Mouse (Mus musculus) liver, postnatal 0 days (tissue): ENCODE measurements around the gene Zfp652. TPM values are rescaled to one million over a fixed set of nuclear protein-coding genes. Genes with fewer than 3 reads are reported as not detected.

Source experiments
- ATAC-seq: fragments of 200-750 bp; cut with Nextera tagmentation; 2 replicates; pipeline ENCODE4 v1.8.0; 2017; ENCODE audit warnings: mild to moderate bottlenecking, moderate library complexity
- DNase-seq: peaks from one replicate; pipeline ENCODE4 v3.0.0-alpha.2; 2016
- H3K27ac ChIP-seq: fragments of 300-500 bp; sonication (generic); 2 replicates; pipeline ENCODE4 v1.5.1; 2014; ENCODE audit warnings: antibody characterized with exemption, moderate library complexity, mild to moderate bottlenecking, low read depth
- H3K27me3 ChIP-seq: fragments of 300-500 bp; sonication (generic); 2 replicates; pipeline ENCODE4 v1.6.1; 2014; ENCODE audit warnings: low read length, control low read depth, mixed read lengths; ENCODE audit not compliant: insufficient read depth
- H3K36me3 ChIP-seq: fragments of 300-500 bp; sonication (generic); replicated peaks from 2 replicates; pipeline ENCODE4 v1.6.1; 2014; ENCODE audit warnings: mild to moderate bottlenecking, control low read depth, low read length, moderate library complexity, mixed read lengths; ENCODE audit not compliant: insufficient read depth
- H3K4me1 ChIP-seq: fragments of 300-500 bp; sonication (generic); 2 replicates; pipeline ENCODE4 v1.6.1; 2014; ENCODE audit warnings: antibody characterized with exemption, mild to moderate bottlenecking, control low read depth; ENCODE audit not compliant: insufficient read depth
- H3K4me2 ChIP-seq: fragments of 300-500 bp; sonication (generic); 2 replicates; pipeline ENCODE4 v1.6.1; 2014; ENCODE audit warnings: low read depth, mild to moderate bottlenecking, low read length, moderate library complexity, mixed read lengths
- H3K4me3 ChIP-seq: fragments of 300-500 bp; sonication (generic); 2 replicates; pipeline ENCODE4 v1.5.1; 2014; ENCODE audit warnings: low read depth, low read length
- H3K9ac ChIP-seq: fragments of 300-500 bp; sonication (generic); replicated peaks from 2 replicates; pipeline ENCODE4 v1.6.1; 2014; ENCODE audit warnings: mild to moderate bottlenecking, moderate library complexity
- H3K9me3 ChIP-seq: fragments of 300-500 bp; sonication (generic); 2 replicates; pipeline ENCODE4 v1.6.1; 2016; ENCODE audit warnings: mild to moderate bottlenecking, control low read depth, low read length, mixed read lengths
- CTCF ChIP-seq: sonication (generic); IDR thresholded peaks from 2 replicates; pipeline ENCODE4 v1.5.1; 2016; ENCODE audit warnings: antibody characterized with exemption, low read depth
- EP300 ChIP-seq: IDR thresholded peaks from 2 replicates; pipeline ENCODE4 v1.6.1; 2016; ENCODE audit warnings: antibody characterized with exemption, low read depth, mild to moderate bottlenecking
- WGBS: fragments of 180-500 bp; shearing (Covaris S2); extraction: QIAGEN DNeasy Blood & Tissue Kit; methylation state at CpG from one replicate; pipeline ENCODE4 v1.1.7; 2014; ENCODE audit not compliant: insufficient replicate concordance; 5-methylcytosine and 5-hydroxymethylcytosine counted together
- polyA plus RNA-seq: library from polyadenylated mRNA; unstranded; fragments of >200 nt; fragmentation: Nextera tagmentation; extraction: Ambion mirVana; gene quantifications from 2 replicates; pipeline ENCODE4 v1.2.1, GENCODE M21; 2015

Gene Zfp652
- polyA plus RNA-seq, 1 experiment from 2014 or later, result 5.6 TPM

GRCm38 (mm10) chr11:95834742-95835710 is 122.6 kb downstream of the Zfp652 start:
- peaks cover 5% of the 10 kb centered on the region; the same call in 1 of the 2 replicates for H3K36me3 ChIP-seq
- ATAC-seq (peak; percentile 48), DNase-seq (peak; percentile 55)
- peak; percentile 76 for TF ChIP-seq EP300
- no peak for TF ChIP-seq CTCF
- peaks cover 36% of the 10 kb centered on the region for H3K27me3 ChIP-seq
- H3K4me3 ChIP-seq, result no peak overlapping the region
- peaks cover 69% of the 10 kb centered on the region for H3K4me1 ChIP-seq
- peak overlapping the region; percentile 74 for H3K27ac ChIP-seq
- no peak overlapping the region for H3K9ac ChIP-seq
- no peaks in the 10 kb centered on the region for H3K9me3 ChIP-seq
- peak overlapping the region; percentile 54 for H3K4me2 ChIP-seq
- 10% methylated on average over 15 of the region's 15 CpGs for WGBS

GRCm38 (mm10) chr11:95835832-95836231 is 123.4 kb downstream of the Zfp652 start:
- H3K4me2 ChIP-seq, result peak overlapping the region; percentile 54
- 0 out of 2 replicates have a peak, but pooled peaks cover 5% of the 10 kb centered on the region for H3K36me3 ChIP-seq
- 24% methylated on average over 6 of the region's 6 CpGs for WGBS
- no peaks in the 10 kb centered on the region for H3K9me3 ChIP-seq
- ATAC-seq (no peak), DNase-seq (no peak)
- peaks cover 62% of the 10 kb centered on the region for H3K4me1 ChIP-seq
- peak overlapping the region; percentile 74 for H3K27ac ChIP-seq
- TF ChIP-seq EP300, result no peak
- peaks cover 28% of the 10 kb centered on the region for H3K27me3 ChIP-seq
- no peak overlapping the region for H3K4me3 ChIP-seq
- no peak overlapping the region for H3K9ac ChIP-seq

GRCm38 (mm10) chr11:95836433-95836832 is 124.0 kb downstream of the Zfp652 start:
- Histone ChIP-seq H3K4me2 (no peak overlapping the region), H3K9ac (no peak overlapping the region), H3K4me3 (no peak overlapping the region), H3K4me1 (peaks cover 56% of the 10 kb centered on the region), H3K36me3 (0 out of 2 replicates have a peak, but pooled peaks cover 5% of the 10 kb centered on the region), H3K9me3 (no peaks in the 10 kb centered on the region), H3K27me3 (peaks cover 22% of the 10 kb centered on the region), H3K27ac (no peak overlapping the region)
- no peak for TF ChIP-seq CTCF
- no peak for TF ChIP-seq EP300
- DNase-seq, result no peak
- no peak for ATAC-seq
- 66% methylated on average over 6 of the region's 6 CpGs for WGBS

DNA sequence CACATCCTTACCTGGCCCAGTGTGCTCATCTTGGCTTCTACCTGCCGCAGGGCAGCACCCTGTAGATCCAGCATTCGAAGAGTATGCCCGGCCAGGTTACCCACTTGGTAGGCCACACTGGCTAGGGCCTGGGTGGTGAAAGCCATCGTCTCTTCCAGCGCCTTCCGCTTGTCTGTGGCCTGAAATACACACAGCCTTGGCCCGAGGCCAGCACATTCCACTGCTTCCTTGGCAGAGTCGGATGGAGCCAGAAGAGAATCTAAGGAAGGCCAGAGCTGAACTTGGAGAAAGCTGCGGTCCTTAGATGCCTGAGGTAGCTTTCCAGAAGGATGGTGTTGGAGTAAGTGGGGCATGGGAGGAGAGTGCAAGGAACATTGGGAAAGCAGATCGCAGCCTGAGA is 124.6 kb downstream of the Zfp652 start, which contains the start of gene Gngt2:
Gene Gngt2 (plus strand): TSS at position 158 of the 400 bp plus-strand sequence.
- Histone ChIP-seq H3K9me3 (no peaks in the 10 kb centered on the region), H3K36me3 (0 out of 2 replicates have a peak, but pooled peaks cover 4% of the 10 kb centered on the region), H3K4me1 (peaks cover 57% of the 10 kb centered on the region), H3K9ac (no peak within 1 kb of the TSS), H3K27me3 (peaks cover 16% of the 10 kb centered on the region), H3K4me2 (peak within 1 kb of the TSS; percentile 7; the same call in 1 of the 2 replicates), H3K27ac (0 out of 2 replicates have a peak within 1 kb of the TSS, but pooled peaks have one; percentile 74), H3K4me3 (no peak within 1 kb of the TSS)
- ATAC-seq (no peak), DNase-seq (peak; percentile 50)
- TF ChIP-seq CTCF, result no peak
- no peak for TF ChIP-seq EP300
- WGBS, result 67% methylated on average over 10 of the region's 10 CpGs

DNA sequence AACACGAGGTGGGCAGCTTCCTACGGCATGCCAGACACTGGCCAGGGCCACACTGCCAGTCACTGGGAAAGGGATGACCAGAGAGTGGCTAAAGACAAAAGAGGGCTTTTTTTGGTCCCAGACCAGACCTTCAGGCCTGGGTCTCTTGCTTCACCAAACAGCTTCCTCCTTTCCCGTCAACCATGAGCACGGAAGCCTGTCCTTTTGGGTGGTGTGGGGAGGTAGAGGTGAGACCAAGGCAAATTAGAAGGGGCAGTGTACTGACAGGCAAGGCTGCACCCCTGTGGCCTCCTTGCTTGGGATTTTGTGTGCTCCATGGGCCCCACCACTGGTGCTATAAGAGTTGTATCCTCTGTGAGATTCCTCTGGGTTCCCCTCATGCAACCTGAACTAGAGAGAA is 126.1 kb downstream of the Zfp652 start:
- Histone ChIP-seq H3K9ac (no peak overlapping the region), H3K4me2 (peak overlapping the region; percentile 0; the same call in 1 of the 2 replicates), H3K36me3 (no peaks in the 10 kb centered on the region), H3K27me3 (0 out of 2 replicates have a peak, but pooled peaks cover under 1% of the 10 kb centered on the region), H3K4me1 (peaks cover 59% of the 10 kb centered on the region), H3K4me3 (no peak overlapping the region), H3K27ac (peak overlapping the region; percentile 25; the same call in 1 of the 2 replicates), H3K9me3 (no peaks in the 10 kb centered on the region)
- 57% methylated on average over 4 of the region's 4 CpGs for WGBS
- no peak for ATAC-seq
- TF ChIP-seq CTCF (no peak), EP300 (no peak)
- DNase-seq, result no peak
